17 mouse cellular contexts compared by ENCODE assay signal in genomic region chr13:63943605-63944004, GRCm38 (mm10).
"Had no signal": no experiment of that assay in that cellular context is flagged by ENCODE, and none has a peak within 500 bp of the region (broad histone marks: within the 10 kb centered on the region; RNA-seq: fewer than 3 reads in every experiment).

No protein-coding gene starts in this region.

- H3K4me2 ChIP-seq: limb, embryonic 12.5 days; limb, embryonic 15.5 days; liver, embryonic 11.5 days; lung, embryonic 15.5 days; midbrain, embryonic 13.5 days had no signal

- H3K9ac ChIP-seq: limb, embryonic 12.5 days; limb, embryonic 15.5 days; liver, embryonic 14.5 days; liver, postnatal 0 days; lung, embryonic 15.5 days; midbrain, embryonic 13.5 days had no signal

- H3K27ac ChIP-seq: kidney, postnatal 0 days; left cerebral cortex, adult 2 months; liver, embryonic 14.5 days; lung, embryonic 15.5 days; midbrain, embryonic 13.5 days had no signal

- H3K27me3 ChIP-seq: limb, embryonic 15.5 days; lung, embryonic 15.5 days had no signal

- H3K4me3 ChIP-seq: left cerebral cortex, adult 2 months; limb, embryonic 12.5 days; limb, embryonic 15.5 days; lung, embryonic 15.5 days; midbrain, embryonic 13.5 days had no signal

- H3K9me3 ChIP-seq: limb, embryonic 12.5 days; limb, embryonic 15.5 days; lung, embryonic 15.5 days; midbrain, embryonic 13.5 days had no signal

- H3K36me3 ChIP-seq: limb, embryonic 12.5 days; limb, embryonic 15.5 days; lung, embryonic 15.5 days; midbrain, embryonic 13.5 days had no signal

- H3K4me1 ChIP-seq: limb, embryonic 15.5 days had no signal

- DNase-seq: kidney, adult 2 months; kidney, postnatal 25 days; layer of hippocampus, postnatal 36 days; left cerebral cortex, postnatal 4 days; liver, postnatal 0 days; lung, postnatal 10 days; lung, postnatal 36 days; thymus, adult 18-20 months; thymus, postnatal 36 days had no signal

- ATAC-seq: liver, postnatal 0 days had no signal
